ENCODE assay signal across 31 mouse cellular contexts in the genomic region with DNA sequence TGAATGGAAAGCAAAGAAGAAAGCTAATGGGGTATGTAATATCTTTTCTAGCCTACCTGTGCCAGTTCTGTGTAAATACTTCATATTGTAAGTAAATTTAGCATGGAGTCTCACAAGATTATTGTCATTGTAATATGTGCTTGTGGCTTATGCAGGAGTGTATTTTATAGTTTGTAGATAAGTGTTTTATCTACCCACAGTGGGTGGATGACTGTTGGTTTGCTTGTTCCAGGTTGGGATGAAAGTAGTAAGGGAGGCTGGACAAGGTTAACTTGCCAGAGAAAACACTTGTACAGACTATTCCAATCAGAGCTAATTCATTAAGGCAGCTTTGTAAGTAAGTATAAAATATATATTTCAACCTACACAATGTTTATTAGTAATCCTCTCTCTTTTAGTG.
"Had no signal": no experiment of that assay in that cellular context is flagged by ENCODE, and none has a peak within 500 bp of the region (broad histone marks: within the 10 kb centered on the region; RNA-seq: fewer than 3 reads in every experiment).

No protein-coding gene starts in this region.

- H3K4me3 ChIP-seq: heart, embryonic 10.5 days; heart, embryonic 12.5 days; heart, embryonic 13.5 days; heart, embryonic 15.5 days; hindbrain, embryonic 10.5 days; hindbrain, embryonic 12.5 days; hindbrain, embryonic 13.5 days; hindbrain, embryonic 15.5 days; intestine, embryonic 15.5 days; kidney, embryonic 15.5 days; layer of hippocampus, adult 2 months; left cerebral cortex, adult 2 months had no signal

- DNase-seq: heart, postnatal 10 days; heart, postnatal 14 days; heart, postnatal 36 days; heart, postnatal 4 days; kidney, adult 11 months; kidney, adult 18-20 months; kidney, adult 2 months; kidney, adult 8-10 months; kidney, adult 9 months; kidney, postnatal 10 days; kidney, postnatal 14 days; kidney, postnatal 25 days; kidney, postnatal 36 days; kidney, postnatal 4 days; layer of hippocampus, adult 9-11 months; layer of hippocampus, postnatal 36 days had no signal

- H3K9ac ChIP-seq: heart, embryonic 12.5 days; heart, embryonic 13.5 days; heart, embryonic 15.5 days; hindbrain, embryonic 12.5 days; hindbrain, embryonic 13.5 days; hindbrain, embryonic 14.5 days; hindbrain, embryonic 15.5 days; intestine, embryonic 15.5 days; kidney, embryonic 15.5 days had no signal

- H3K4me1 ChIP-seq: heart, embryonic 10.5 days; heart, embryonic 12.5 days; heart, embryonic 13.5 days; heart, embryonic 15.5 days; hindbrain, embryonic 10.5 days; hindbrain, embryonic 12.5 days; hindbrain, embryonic 13.5 days; hindbrain, embryonic 15.5 days; intestine, embryonic 15.5 days; kidney, embryonic 15.5 days had no signal

- H3K27ac ChIP-seq: heart, embryonic 10.5 days; heart, embryonic 13.5 days; heart, embryonic 15.5 days; hindbrain, embryonic 10.5 days; hindbrain, embryonic 12.5 days; hindbrain, embryonic 13.5 days; hindbrain, embryonic 14.5 days; hindbrain, embryonic 15.5 days; hindbrain, postnatal 0 days; intestine, embryonic 15.5 days; kidney, embryonic 15.5 days; kidney, postnatal 0 days; layer of hippocampus, adult 2 months; left cerebral cortex, adult 2 months had no signal

- H3K9me3 ChIP-seq: heart, embryonic 10.5 days; heart, embryonic 12.5 days; heart, embryonic 13.5 days; heart, embryonic 15.5 days; hindbrain, embryonic 10.5 days; hindbrain, embryonic 12.5 days; hindbrain, embryonic 13.5 days; hindbrain, embryonic 15.5 days; intestine, embryonic 15.5 days; kidney, embryonic 15.5 days had no signal

- H3K27me3 ChIP-seq: heart, embryonic 12.5 days; heart, embryonic 13.5 days; heart, embryonic 15.5 days; hindbrain, embryonic 12.5 days; hindbrain, embryonic 13.5 days; hindbrain, embryonic 15.5 days; intestine, embryonic 15.5 days; kidney, embryonic 15.5 days had no signal
